Mouse (Mus musculus) C2C12 (cell line): ENCODE measurements at regions not wholly inside any gene's neighbourhood (a gene's known extent, or its start where the extent isn't known, plus 50 kb on each side); places are given as distances from the start of the nearest gene placed in this dataset.

Experiments
- CEBPB ChIP-seq: IDR thresholded peaks from one replicate; pipeline ENCODE4 v1.6.1; 2011; ENCODE audit warnings: low read depth, mild to moderate bottlenecking, control low read depth, moderate library complexity
- CTCF ChIP-seq: IDR thresholded peaks from one replicate; pipeline ENCODE4 v1.5.1; 2011; ENCODE audit not compliant: control insufficient read depth, insufficient read depth, insufficient read length
- MAX ChIP-seq: IDR thresholded peaks from one replicate; pipeline ENCODE4 v1.6.1; 2011; ENCODE audit warnings: mild to moderate bottlenecking, control low read depth
- MYOD1 ChIP-seq: IDR thresholded peaks from one replicate; pipeline ENCODE4 v1.6.1; 2011; ENCODE audit warnings: low read depth; ENCODE audit not compliant: control insufficient read depth, insufficient read length
- MYOG ChIP-seq: IDR thresholded peaks from one replicate; pipeline ENCODE4 v1.6.1; 2011; ENCODE audit not compliant: control insufficient read depth, insufficient read length; ENCODE audit errors: extremely low read depth
- USF1 ChIP-seq: IDR thresholded peaks from one replicate; pipeline ENCODE4 v1.6.1; 2011; ENCODE audit warnings: low read depth, mild to moderate bottlenecking, control low read depth, moderate library complexity

GRCm38 (mm10) chr2:71622532-71623099, 76.1 kb upstream of the Dlx2 start:
- TF ChIP-seq CTCF (no peak), MYOD1 (no peak), MAX (no peak), USF1 (no peak), CEBPB (no peak), MYOG (no peak)
